Mouse (Mus musculus) mouse embryonic stem cell (cell line): Measurements from ENCODE around the gene Spock2.

ENCODE experiments used
- in situ Hi-C, 2 experiments: fragments of 300-500 bp; cut with MboI; formaldehyde crosslinking; loops; 1 replicate in 1 of 2; 3 replicates in 1 of 2; pipeline ENCODE4 v1.14.3; 2019 to 2020; ENCODE audit warnings: low sequenced_read_pairs in 2 of 2, low pct_unique_long_range_greater_than_20kb in 1 of 2, mixed read lengths in 1 of 2; ENCODE audit not compliant: unreplicated experiment in 1 of 2

The Spock2 gene

DNA sequence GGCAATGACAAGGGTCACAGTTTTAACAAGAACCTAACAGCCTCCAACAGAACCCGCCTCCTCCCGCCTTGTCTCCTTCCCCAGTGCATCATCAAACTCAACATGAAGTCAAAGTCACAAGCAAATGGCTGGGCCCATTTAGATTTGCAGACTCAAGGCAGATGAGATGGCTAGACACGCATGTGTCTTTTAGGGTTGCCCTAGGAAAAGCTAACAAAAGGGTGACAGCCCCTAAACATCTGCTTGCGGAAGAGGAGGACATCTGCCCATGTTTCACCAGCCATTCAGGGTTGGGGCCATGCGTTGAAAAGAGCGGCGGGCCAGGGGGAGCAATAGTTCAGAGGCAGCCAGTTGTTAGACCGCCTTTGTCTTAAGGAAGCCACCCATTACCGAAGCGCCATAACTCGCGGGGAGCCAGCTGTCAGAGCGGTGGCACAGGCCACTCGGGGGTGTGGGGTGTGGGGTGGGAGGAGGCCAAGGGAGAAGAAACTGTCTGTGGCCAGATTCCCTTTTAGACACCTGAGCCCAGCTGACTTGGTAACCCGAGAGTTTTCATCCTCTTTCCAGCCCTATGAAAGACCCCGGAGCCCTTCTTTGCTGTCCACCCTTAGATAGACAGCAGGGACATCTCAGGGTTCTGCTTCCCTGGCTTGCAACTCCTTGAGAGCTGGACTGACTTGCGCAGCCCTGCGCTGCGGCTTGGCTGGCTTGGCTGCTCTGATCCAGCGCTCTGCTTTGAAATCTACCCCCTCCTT is 451 bp upstream of the Spock2 start:
- in situ Hi-C loops = no loop called here

DNA sequence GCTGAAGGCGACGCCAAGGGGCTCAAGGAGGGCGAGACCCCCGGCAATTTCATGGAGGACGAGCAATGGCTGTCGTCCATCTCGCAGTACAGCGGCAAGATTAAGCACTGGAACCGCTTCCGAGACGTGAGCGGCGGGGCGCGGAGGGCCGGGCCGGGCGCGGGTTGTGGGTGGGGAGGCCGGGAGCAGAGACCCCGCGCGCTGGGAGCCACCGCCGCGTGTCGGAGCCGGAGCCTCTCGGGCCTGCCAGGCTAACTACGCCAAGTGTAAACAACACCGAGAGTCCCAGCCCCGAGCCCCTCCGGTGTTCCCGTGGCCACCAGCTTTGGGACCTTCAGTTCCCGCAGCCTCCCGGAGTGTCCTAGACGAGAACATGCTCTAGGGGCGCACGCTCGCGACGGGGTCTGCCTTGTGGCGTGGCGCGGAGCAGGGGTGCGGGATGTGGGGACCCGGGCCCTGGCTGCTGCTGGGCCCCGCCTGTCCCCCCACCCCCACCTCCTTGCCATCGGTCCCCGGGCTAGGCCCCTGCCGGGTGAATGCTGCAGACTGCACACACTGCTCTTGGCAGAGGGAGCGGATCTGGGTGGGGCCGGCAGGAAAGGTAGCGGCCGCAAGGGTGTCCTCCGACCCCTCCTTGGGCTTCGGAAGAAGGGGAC is 640 bp downstream of the Spock2 start:
- in situ Hi-C loops = no loop called here

DNA sequence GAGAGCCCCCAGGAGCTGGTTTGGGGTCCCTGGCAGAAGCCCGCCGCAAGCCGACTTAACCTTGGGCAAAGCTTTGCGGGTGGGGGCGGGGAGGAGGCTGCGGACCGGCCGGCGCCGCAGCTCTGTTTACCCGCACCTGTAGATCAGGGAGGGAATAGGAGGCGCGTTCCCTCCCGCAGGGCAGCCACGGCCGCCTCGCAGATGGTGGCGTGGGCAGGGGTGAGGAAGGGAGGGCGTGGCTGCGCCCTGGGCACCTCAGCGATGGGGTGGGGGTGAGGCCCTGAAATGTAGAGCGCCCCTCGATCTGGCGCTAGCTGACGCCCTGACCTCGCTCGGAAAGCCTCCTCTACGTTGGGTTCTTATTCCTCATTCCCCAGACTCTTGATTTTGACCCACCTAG is 1.4 kb downstream of the Spock2 start:
- in situ Hi-C loops = no loop called here

- in situ Hi-C loops = no loop called here
Measured at GRCm38 (mm10) chr10:60108321-60109111, 2.5 kb downstream of the Spock2 start.

- in situ Hi-C loops = no loop called here
Measured at GRCm38 (mm10) chr10:60109336-60109735, 3.3 kb downstream of the Spock2 start.

DNA sequence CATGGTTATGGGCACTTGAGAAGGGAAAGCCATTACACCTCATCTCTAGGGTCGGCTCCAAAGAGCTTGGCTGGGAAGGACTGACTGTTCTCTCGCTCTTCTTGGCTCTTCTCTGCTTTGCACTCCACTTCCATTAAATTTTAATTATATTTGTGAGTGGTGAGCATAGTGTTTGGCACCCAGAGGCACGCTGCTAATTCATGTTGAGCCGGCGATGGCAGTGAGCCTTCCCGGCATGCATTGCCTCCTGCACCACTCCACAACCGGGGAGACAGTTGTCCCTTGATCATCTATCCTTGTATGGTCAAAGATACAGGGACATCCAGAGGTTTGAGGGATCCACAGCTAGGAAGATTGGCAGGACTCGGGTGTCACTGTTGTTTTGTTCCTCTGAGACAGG is 4.0 kb downstream of the Spock2 start:
- in situ Hi-C loops = no loop called here

DNA sequence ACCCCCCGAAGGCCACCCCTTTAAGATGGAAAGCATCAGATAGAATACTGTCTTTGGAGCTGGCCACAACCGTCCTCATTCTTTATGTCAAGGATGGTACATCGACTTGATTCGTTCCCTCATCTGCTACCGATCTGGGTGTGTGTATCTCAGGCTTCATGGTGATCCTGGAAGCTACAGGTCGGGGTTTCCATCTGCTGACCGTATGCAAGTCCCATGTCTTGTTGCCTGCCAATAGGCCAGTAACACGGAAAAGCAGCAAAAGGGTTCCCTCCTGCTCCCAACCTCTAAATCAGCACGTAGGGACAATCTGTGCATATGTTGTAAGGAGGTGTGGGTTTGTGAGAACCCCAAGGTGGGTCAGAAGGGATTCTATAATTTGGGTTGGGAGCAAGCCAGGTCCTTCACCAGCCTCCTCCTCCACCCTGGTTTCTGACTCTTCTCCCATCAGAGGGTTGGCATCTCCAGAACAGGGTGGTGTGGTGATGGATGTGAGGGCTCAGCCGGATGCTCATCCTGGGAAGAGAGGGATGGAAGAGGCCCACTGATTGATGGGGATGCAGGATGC is 5.0 kb downstream of the Spock2 start:
- in situ Hi-C loops = no loop called here

DNA sequence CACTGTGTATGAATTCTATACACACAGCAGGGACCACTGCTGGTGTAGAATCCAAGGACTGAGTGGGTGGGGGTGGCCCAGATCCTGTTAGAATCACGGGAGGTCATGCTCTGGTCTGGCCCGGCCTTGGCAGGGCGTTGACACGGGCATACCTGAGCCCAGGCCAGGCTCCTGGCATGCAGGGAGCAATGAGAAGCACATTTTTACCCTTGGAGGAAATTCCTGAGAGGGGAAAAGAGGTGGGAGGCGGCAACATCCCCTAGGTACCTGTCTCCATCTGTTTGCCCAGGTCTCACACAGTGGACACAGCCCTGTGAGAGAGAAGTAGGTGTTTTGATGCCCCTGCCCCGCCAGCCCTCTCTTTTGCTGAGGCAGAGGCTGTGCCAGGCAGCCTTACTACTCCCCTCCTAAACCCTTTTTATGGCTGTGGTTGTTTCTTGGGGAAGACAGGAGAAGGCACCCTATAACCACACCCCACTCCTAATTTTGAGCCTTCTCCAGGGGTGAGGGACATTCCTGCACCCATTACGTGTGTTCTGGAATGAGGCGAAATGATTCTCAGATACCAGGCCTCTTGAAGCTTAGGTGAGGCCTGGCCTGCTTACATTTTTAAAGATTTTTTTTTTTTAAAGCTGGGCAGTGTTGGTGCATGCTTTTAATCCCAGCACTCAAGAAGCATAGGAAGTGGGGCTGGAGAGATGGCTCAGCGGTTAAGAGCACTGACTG is 8.1 kb downstream of the Spock2 start:
- in situ Hi-C loops = no loop called here

DNA sequence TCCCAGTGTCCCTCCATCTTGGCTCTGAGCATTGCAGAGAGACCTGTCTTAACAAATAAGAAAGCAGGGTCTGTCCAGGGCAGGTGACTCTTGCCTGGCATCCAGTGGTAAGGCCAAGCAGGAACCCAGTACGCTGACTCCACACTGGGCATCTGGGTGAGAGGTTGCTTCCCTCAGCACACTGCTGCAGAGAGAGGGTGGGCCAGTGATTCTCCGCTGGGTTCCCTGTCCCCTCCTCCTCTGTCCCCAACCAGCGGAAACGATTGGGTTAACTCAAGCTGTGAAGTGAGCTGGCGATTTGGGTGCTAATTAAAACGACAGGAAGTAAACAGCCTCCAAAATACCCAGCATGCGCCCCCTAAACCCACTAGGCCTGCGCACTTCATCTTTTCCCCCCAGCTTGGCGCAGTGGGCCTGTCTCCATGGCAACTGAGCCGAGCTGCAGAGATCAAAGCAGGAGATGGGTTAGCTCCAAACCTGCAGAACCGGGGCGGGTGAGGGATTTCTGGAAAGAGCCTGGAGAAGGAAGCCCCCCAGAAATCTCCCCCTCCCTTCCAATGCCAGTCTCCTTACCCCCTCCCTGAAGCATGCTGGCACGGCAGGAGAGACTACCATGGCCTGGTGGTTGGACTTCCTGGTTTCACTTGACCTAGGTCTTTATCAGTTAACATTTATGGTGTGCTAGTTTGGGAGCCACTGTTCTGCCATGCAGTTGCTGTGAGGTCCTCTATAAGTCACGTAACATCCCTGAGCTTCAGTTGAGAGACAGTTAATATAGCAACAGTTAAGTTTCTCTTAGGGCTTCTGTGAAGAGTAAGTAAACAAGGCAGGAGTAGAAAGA is 9.5 kb downstream of the Spock2 start:
- in situ Hi-C loops = no loop called here

DNA sequence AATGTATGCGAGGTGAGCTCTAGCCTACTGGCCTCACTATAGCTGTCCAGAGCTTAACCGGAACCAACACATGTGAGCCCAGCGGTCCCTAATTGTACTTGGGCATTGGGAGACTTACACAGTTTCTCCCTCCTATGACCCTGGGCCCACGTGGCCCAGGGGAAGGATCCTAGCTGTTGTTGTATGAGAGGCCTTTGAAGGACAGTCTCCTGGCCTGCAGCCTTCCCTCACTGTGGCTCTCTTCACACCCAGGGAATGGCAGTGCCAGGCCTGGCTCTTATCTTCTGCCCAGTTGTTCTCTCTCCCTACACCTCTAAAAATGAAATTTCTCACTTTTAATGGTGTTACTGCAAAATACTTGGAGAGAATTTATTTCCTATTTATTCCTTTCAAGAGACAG is 11.0 kb downstream of the Spock2 start:
- in situ Hi-C loops = no loop called here

DNA sequence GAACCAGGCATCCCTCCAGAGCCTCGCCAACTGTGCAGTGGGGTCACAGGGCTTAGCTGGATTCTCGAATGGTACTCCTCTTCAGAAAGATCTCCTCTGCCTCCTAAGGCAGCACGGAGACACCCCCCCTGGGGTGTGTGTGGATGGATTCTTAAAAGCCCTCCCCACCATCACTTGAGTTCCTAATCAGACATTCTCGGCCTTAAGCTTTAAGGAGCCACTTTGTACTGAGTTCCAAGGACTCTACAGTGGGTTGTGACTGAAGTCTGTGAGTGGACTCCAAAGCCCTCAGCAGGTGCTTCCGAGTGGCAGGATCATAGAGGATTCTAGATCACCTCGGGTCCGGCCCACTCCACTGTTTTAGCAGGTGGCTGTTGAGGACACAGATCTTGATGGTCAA is 12.4 kb downstream of the Spock2 start:
- in situ Hi-C loops = no loop called here

DNA sequence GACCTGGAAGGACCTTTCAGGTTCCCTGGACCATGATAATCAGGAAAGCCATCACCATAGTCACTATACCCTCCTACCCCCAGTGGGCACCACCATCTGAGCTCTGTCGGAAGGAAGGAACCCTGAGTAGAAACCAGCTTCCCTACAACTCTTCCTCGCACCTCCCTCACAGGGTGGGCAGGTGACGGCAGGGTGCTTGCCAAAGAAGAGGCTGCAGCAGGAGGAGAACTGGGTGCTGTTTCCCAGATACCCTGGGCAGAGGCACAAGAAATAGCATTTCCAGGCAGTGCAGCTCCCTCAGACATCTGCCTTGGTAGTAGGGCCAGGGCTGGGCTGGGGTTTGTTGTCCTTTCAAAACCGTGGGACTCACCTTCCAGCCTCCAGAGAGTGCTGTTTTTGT is 14.6 kb downstream of the Spock2 start:
- in situ Hi-C loops = no loop called here

DNA sequence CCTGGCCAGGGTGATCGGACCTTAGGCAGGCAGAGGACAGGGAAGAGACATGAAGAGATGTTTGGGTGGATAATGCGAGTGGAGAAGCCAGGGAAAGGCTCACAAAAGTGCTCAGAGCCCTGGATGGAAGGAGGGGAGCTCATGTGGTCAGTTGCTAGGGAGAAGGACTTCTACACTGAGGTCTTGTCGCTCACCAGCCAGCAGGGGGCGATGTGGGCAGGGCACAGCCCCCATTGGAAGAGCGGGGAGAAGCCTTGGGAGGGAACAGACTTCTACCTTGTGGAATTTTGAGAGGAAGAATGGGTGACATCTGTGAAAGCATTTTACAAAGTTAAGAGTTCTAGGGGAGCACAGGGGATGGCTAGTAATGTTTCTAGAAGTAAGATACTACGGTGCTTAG is 18.1 kb downstream of the Spock2 start:
- in situ Hi-C loops = no loop called here

- in situ Hi-C loops = no loop called here
Measured at GRCm38 (mm10) chr10:60125529-60126327, 19.7 kb downstream of the Spock2 start.

DNA sequence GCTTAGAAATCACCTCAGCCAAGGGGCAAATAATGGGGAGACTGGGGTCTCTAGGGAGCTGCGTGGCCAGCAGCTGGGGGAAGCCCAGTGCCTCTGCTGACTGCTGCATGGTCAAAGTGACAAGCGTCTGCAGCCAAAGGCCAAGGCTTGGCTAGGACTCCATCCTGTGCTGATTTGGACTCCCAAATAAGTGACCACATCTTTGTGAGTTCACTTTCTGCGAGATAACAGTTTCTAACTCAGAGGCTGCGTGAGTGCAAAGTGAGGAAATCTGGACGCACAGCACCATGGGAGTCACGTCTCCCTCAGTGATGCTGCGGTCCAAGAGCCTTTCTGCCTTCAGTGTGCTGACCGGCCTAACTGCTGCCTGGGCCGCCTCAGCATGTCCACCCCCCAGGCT is 22.3 kb downstream of the Spock2 start:
- in situ Hi-C loops = no loop called here

- in situ Hi-C loops = no loop called here
Measured at GRCm38 (mm10) chr10:60130504-60130903, 24.5 kb downstream of the Spock2 start.

DNA sequence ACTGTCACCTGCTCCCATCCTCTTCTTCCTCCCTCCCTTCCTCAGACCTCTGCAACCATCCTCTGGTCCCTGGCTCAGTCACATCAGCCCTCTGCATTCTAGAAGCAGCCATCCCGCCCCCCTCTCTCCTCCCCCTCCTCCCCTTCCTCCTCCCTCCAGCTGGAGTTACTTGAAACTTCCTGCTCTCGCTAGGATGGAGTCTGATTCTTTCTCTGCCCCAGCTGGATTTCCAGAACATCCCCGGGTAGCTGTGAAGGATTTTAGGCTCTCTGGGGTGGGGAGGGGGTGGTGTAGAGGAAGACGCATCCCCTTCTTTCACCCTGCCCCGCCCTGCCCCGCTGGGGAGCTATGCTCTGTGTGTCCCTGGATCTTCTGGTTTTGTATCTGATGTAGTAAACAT is 27.5 kb downstream of the Spock2 start:
- in situ Hi-C loops = no loop called here
